Mouse (Mus musculus) cerebellum, adult 9-11 months (tissue): Measurements from ENCODE around the gene Tor3a.

Source experiments
- DNase-seq: peaks from one replicate; pipeline ENCODE4 v3.0.0; 2022

Gene Tor3a

DNA sequence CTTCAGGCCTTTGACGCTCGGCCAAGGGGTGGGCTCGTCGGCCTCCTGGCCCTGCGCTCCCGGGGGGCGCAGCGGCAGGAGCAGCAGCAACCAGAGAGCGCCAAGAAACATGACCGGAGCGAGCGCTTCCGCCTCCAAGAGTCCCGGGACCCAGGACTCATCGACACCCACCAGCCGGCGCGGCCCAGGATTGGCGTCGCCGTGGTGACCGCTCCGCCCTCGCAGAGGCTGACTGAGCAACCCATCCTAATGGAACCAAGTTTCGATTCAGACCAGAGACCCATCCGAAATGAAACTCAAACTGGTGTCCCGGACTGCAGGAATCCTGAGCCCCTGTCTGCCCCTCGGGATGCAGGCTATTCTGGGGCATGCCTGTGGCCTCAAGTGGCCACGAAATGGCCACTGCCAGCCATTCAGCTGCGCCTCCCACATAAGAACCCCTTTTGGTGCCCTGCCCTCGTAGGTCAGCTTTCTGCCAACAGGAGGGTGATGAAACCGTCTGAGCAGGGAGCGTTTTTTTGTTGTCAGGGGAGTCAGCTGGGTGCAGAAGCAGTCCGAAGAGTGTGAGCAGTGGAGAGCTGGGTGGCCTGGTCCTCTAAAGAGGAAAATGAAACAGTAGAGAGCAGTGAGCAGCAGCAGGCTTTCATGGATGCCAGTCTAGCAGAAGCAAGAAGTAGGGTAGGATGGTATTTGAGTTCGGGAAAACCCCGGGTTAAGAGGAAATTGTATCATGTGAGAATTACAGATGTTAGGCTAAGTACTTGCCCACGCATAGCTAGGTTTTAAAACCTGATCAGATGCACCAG lies at the start of gene Tor3a:
Gene Tor3a (minus strand): TSS at position 162 of the 806 bp plus-strand sequence.
- DNase-seq, result peak; percentile 69

- DNase-seq, result no peak
Observed at GRCm38 (mm10) chr1:156722089-156722488, 47.9 kb upstream of the Tor3a start.

GRCm38 (mm10) chr1:156720046-156720445 lies 45.9 kb upstream of the Tor3a start:
- no peak for DNase-seq

- peak; percentile 98 for DNase-seq
Observed at GRCm38 (mm10) chr1:156718950-156719805, 45.0 kb upstream of the Tor3a start, which contains the start of gene Fam20b. Gene Fam20b, minus strand, starts transcription at chr1:156719086.

GRCm38 (mm10) chr1:156718286-156718949 lies 44.3 kb upstream of the Tor3a start:
- peak; percentile 70 for DNase-seq

DNA sequence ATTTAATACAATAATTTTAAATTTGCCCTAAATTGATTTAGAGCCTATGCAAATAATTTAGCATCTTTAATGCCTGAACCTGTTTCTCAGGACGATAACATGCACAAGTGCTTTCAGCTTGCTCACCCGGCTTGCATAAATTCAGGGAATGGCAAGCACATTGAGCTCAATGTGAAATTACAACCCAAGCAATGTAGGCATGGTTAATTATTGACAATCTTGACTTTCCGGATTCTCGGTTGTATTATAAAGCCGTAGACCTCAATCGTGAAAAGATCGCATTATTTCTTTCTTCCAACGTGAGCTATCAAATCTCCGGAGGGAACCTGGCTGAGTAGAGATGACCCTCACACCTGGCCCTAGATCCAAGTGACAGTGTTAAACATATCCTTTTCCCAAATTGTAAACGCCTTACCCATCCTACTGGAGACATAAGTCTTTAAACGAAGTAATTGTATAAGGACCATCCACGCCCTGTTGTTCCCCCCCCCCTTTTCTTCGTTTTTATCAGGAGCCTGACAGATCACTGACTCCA lies 43.7 kb upstream of the Tor3a start:
- DNase-seq, result no peak

- DNase-seq, result no peak
Observed at GRCm38 (mm10) chr1:156716681-156717080, 42.5 kb upstream of the Tor3a start.

GRCm38 (mm10) chr1:156710472-156711098 lies 36.4 kb upstream of the Tor3a start:
- DNase-seq, result no peak

DNA sequence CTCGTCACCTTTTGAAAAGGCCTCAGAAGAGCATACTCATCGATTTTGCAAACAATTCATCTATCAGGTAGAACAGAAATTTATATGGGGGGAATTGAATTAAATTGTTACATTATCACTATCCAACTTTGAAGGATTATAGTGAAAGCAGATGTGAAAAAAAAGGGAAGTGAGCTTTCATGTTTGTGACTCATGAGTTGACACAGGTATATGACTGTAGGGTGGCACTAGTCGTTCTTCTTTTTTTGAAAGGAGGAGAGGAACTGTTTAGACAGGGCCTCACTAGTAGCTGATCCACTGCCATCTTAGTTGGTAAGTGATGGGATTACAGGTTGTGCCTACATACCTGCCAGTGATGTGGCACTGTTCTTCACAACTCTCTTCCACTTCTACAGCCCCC lies 34.5 kb upstream of the Tor3a start:
- DNase-seq, result no peak

GRCm38 (mm10) chr1:156705696-156706285 lies 31.6 kb upstream of the Tor3a start:
- no peak for DNase-seq

DNA sequence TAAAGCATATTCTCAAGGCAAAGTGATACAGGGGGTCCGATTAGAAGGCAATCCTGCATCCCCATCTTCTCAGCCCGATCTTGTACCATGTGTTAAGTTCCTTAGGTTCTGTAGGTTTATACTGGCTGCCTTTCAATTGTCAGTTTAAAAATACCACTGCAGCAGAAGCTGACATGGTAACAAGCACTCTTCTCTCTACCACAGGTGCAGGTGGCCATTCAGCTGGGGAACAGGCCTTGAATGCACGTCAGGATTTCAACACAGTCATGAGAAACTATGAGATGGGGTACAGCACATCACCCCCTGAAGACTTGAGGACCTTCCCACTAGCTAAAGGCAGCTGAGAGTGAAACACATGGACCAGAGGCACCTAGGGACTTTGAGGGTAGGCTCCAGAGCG lies 29.3 kb upstream of the Tor3a start:
- no peak for DNase-seq

- no peak for DNase-seq
Observed at GRCm38 (mm10) chr1:156702151-156702550, 28.0 kb upstream of the Tor3a start.

GRCm38 (mm10) chr1:156686025-156686661 lies 12.0 kb upstream of the Tor3a start:
- DNase-seq, result no peak

DNA sequence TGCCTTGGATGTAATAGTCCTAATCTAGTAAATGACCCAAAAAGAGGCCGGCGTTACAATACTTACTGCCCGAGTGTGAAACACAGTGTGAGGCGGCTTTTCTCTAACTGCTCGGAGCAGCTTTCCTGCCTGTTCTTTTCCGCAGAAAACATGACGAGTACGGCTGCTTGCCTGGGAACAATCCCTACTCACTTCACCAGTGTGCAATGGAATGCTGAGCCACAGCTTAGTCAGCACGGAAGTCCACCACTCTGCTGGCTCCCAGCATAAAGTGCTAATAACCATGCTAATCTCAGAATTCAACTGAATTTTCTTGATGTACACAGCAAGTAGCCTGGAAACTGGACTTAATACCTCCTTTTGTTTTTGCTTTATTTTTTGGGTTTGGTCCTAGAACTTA lies 5.4 kb upstream of the Tor3a start:
- DNase-seq, result no peak

- no peak for DNase-seq
Observed at GRCm38 (mm10) chr1:156677230-156677629, 3.1 kb upstream of the Tor3a start.

GRCm38 (mm10) chr1:156676596-156676995 lies 2.4 kb upstream of the Tor3a start:
- DNase-seq, result peak; percentile 43

GRCm38 (mm10) chr1:156676171-156676570 lies 2.0 kb upstream of the Tor3a start:
- peak; percentile 52 for DNase-seq

GRCm38 (mm10) chr1:156673476-156674194 lies 521 bp downstream of the Tor3a start:
- no peak for DNase-seq

DNA sequence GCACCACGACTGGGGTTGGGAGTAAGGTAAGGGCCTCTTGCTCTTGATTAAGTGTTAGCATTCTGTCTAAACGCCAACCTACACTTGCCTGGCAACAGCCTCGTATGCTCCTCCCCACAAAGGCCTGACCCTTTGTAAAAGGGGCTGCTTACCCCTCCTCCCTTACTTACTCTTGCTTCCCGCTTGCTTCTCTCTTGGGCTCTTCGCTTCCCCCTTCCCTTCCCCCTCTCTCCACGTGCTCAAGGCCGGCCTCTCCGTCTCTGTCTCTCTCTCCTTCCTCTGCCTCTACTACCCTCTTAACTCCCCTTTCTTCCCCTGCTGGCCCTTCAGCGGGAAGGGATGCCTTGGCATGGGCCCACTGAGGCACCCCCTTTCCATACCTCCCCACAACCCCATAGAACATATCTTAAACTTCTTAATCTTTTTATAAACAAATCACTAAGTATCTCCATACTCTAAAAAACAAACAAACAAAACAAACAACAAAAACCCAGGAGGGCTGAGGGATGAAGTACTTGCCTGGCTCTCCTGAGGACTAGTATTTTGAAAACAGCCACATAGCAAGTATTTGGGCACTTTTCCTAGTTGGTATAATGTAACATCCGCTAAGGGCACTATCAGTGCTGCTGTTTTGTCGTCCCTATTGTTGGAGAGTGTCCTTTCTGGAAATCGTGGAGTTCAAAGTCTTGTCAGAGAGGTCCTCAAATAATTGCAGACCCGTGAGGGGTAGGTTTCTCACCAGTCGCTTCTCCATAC lies 1.3 kb downstream of the Tor3a start:
- no peak for DNase-seq

DNA sequence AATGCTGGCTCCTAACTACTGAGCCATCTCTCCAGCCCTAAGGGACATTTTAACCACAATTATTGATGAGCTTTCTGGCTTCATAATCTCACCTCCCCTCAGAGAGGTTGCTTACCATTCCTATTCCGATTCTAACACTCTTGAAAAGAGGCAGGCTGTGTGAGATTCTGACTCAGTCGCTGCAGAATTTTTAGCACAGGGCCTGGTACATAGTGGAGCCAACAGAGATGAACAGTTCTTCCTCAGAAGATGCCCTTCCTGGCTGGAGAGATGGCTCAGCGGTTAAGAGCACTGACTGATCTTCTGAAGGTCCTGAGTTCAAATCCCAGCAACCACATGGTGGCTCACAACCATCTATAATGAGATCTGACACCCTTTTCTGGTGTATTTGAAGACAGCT lies 2.2 kb downstream of the Tor3a start:
- no peak for DNase-seq
